Mouse (Mus musculus) forebrain, embryonic 14.5 days (tissue): ENCODE measurements around the gene Gna13. TPM values are rescaled to one million over a fixed set of nuclear protein-coding genes. Genes with fewer than 3 reads are reported as not detected.

Source experiments
- ATAC-seq: fragments of 200-750 bp; cut with Nextera tagmentation; 2 replicates; pipeline ENCODE4 v1.8.0; 2017; ENCODE audit warnings: mild to moderate bottlenecking, moderate library complexity
- DNase-seq: peaks from one replicate; pipeline ENCODE4 v3.0.0-alpha.2; 2015; ENCODE audit warnings: low spot score
- H3K27ac ChIP-seq: fragments of 300-500 bp; sonication (generic); 2 replicates; pipeline ENCODE4 v1.5.1; 2014; ENCODE audit warnings: low read depth, mild to moderate bottlenecking, control low read depth, low read length, moderate library complexity
- H3K27me3 ChIP-seq: fragments of 300-500 bp; sonication (generic); replicated peaks from 2 replicates; pipeline ENCODE4 v1.6.1; 2014; ENCODE audit warnings: low read length, control low read depth, mixed read lengths; ENCODE audit not compliant: control insufficient read depth, insufficient read depth
- H3K36me3 ChIP-seq: fragments of 300-500 bp; sonication (generic); 2 replicates; pipeline ENCODE4 v1.6.1; 2014; ENCODE audit warnings: low read length, control low read depth; ENCODE audit not compliant: control insufficient read depth, insufficient read depth
- H3K4me1 ChIP-seq: fragments of 300-500 bp; sonication (generic); 2 replicates; pipeline ENCODE4 v1.6.1; 2014; ENCODE audit warnings: antibody characterized with exemption, low read length, control low read depth; ENCODE audit not compliant: control insufficient read depth, insufficient read depth
- H3K4me2 ChIP-seq: fragments of 300-500 bp; sonication (generic); 2 replicates; pipeline ENCODE4 v1.6.1; 2014; ENCODE audit warnings: mild to moderate bottlenecking, control low read depth, low read length
- H3K4me3 ChIP-seq: fragments of 300-500 bp; sonication (generic); 2 replicates; pipeline ENCODE4 v1.5.1; 2014; ENCODE audit warnings: low read depth, low read length, control low read depth
- H3K9ac ChIP-seq: fragments of 300-500 bp; sonication (generic); 2 replicates; pipeline ENCODE4 v1.6.1; 2014; ENCODE audit warnings: mild to moderate bottlenecking, low read length, control low read depth, moderate library complexity
- H3K9me3 ChIP-seq: fragments of 300-500 bp; sonication (generic); replicated peaks from 2 replicates; pipeline ENCODE4 v1.6.1; 2016; ENCODE audit warnings: low read length, control low read depth, mixed read lengths; ENCODE audit not compliant: control insufficient read depth
- WGBS: fragments of 180-500 bp; shearing (Covaris S2); extraction: QIAGEN DNeasy Blood & Tissue Kit; methylation state at CpG from one replicate; pipeline ENCODE4 v1.1.7; 2014; 5-methylcytosine and 5-hydroxymethylcytosine counted together
- polyA plus RNA-seq: library from polyadenylated mRNA; unstranded; fragments of >200 nt; fragmentation: Nextera tagmentation; extraction: Ambion mirVana; gene quantifications from 2 replicates; pipeline ENCODE4 v1.2.1, GENCODE M21; 2014

Gene Gna13
- polyA plus RNA-seq, 1 experiment from 2014 or later: 13.7 TPM

DNA sequence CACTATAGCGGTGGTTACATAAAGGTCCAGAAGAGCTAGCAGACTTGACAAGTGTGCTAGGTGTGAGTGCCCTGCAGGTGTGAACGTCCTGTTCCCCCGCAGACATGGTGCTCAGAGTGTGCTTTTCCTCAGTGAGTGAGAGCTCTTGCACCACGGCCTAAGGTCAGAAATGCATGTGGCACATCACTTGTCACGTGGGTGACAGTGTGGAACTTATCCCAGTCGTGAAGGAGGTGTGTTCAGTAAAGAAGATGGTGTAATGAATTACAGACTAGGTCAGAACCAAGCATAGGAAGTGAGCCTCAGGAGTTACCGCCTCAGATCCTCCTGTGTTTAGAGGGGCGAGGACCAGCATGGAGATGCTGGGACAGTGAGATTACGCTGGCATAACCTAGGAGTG, 32.7 kb downstream of the Gna13 start:
- ATAC-seq (no peak), DNase-seq (no peak)
- no peaks in the 10 kb centered on the region for H3K27me3 ChIP-seq
- H3K36me3 ChIP-seq: peaks cover 44% of the 10 kb centered on the region
- H3K9ac ChIP-seq: no peak overlapping the region
- no peaks in the 10 kb centered on the region for H3K9me3 ChIP-seq
- H3K27ac ChIP-seq: no peak overlapping the region
- H3K4me1 ChIP-seq: no peaks in the 10 kb centered on the region
- H3K4me3 ChIP-seq: no peak overlapping the region
- 95% methylated on average over 9 of the region's 9 CpGs for WGBS
- no peak overlapping the region for H3K4me2 ChIP-seq

GRCm38 (mm10) chr11:109406431-109406830, 43.8 kb downstream of the Gna13 start:
- H3K4me3 ChIP-seq: no peak overlapping the region
- no peak overlapping the region for H3K9ac ChIP-seq
- no peaks in the 10 kb centered on the region for H3K9me3 ChIP-seq
- WGBS: 89% methylated on average over 5 of the region's 5 CpGs
- H3K27me3 ChIP-seq: no peaks in the 10 kb centered on the region
- no peak overlapping the region for H3K4me2 ChIP-seq
- ATAC-seq (no peak), DNase-seq (no peak)
- H3K36me3 ChIP-seq: no peaks in the 10 kb centered on the region
- H3K4me1 ChIP-seq: no peaks in the 10 kb centered on the region
- H3K27ac ChIP-seq: no peak overlapping the region

GRCm38 (mm10) chr11:109410197-109410980, 47.8 kb downstream of the Gna13 start:
- ATAC-seq (no peak), DNase-seq (no peak)
- H3K9ac ChIP-seq: no peak overlapping the region
- no peak overlapping the region for H3K27ac ChIP-seq
- H3K4me2 ChIP-seq: no peak overlapping the region
- no peaks in the 10 kb centered on the region for H3K27me3 ChIP-seq
- 91% methylated on average over 15 of the region's 15 CpGs for WGBS
- H3K4me3 ChIP-seq: no peak overlapping the region
- no peaks in the 10 kb centered on the region for H3K9me3 ChIP-seq
- no peaks in the 10 kb centered on the region for H3K4me1 ChIP-seq
- H3K36me3 ChIP-seq: no peaks in the 10 kb centered on the region

DNA sequence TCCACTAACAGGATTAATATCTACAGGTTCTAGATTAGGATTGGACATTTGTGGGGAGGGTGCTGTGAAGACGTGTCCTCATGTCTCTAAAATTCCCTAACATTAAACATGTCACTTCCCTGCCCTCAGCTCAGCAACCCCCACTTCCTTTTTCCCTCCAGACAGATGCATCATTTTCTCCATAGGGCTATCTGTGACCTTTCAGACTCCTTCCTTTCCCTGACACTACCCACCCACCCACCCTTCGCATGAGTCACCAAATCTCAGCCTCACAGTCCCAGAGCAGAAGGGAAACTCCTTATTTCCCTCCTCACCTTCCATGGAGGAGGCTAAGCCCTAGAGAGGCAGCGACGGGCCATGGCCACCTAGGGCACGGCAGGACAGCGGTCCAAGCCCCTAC, 51.0 kb downstream of the Gna13 start, which contains the start of gene 9930022D16Rik:
TSS of gene 9930022D16Rik (plus strand) at position 301 of the 400 bp plus-strand sequence.
- no peak for DNase-seq
- no peak within 1 kb of the TSS for H3K9ac ChIP-seq
- no peak for ATAC-seq
- no peak within 1 kb of the TSS for H3K4me3 ChIP-seq
- H3K4me1 ChIP-seq: no peaks in the 10 kb centered on the region
- no peak within 1 kb of the TSS for H3K27ac ChIP-seq
- 88% methylated on average over 5 of the region's 6 CpGs for WGBS
- no peak within 1 kb of the TSS for H3K4me2 ChIP-seq
- H3K27me3 ChIP-seq: no peaks in the 10 kb centered on the region
- H3K36me3 ChIP-seq: no peaks in the 10 kb centered on the region
- H3K9me3 ChIP-seq: no peaks in the 10 kb centered on the region

DNA sequence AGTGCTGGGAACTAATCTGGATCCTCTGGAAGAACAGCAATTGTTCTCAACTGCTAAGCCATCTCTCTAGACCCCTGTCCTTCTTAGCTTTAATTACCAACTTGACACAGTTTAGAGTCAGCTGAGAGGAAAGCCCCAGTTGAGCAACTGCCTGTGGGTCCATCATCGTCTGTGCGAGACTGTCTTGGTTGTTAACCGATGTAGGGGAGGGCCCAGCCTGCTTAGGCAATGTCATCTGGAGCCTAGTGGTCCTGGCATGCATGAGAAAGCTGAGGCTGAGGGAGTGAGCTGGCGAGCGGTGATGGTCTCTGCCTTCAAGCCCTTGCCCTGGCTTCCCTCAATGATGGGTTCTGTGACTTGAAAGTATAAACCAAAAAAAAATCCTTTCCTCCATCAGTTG, 52.2 kb downstream of the Gna13 start:
- H3K4me1 ChIP-seq: no peaks in the 10 kb centered on the region
- DNase-seq: no peak
- no peak overlapping the region for H3K4me3 ChIP-seq
- no peak overlapping the region for H3K27ac ChIP-seq
- no peaks in the 10 kb centered on the region for H3K36me3 ChIP-seq
- H3K9ac ChIP-seq: no peak overlapping the region
- H3K9me3 ChIP-seq: no peaks in the 10 kb centered on the region
- no peak for ATAC-seq
- no peaks in the 10 kb centered on the region for H3K27me3 ChIP-seq
- no peak overlapping the region for H3K4me2 ChIP-seq
- WGBS: 88% methylated on average over 5 of the region's 5 CpGs

DNA sequence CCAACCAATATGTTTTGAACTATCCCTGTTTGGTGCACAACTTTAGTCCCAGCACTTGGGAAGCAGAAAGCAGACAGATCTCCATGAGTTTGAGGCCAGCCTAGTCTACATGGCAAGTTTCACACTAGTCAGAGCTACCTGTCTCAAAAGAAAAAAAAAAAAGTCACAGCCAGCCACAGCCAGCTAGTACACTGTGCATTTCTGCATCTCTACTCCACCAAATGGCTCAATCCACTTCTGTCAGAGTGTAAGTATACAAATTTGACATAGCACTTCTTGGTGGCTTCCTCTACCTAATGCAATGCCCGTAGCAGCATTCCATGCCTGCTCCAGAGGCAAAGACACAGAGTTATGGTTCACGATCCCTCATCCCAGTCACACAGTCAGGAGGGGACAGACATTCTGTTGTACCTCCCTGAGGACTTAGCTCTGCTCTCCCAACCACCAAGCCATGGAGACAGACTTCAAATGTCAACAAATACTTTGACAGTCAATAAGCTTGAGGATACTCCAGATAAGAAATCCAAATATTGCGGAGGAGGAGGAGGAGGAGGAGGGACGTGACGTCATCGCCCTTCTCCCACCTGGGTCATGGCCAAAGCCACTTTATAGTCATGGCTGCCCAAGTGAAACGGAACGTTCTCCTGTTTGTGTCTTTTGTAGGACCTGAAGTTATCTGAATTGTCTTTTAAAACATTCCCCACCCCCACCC, 54.2 kb downstream of the Gna13 start:
- Histone ChIP-seq H3K4me1 (no peaks in the 10 kb centered on the region), H3K4me3 (no peak overlapping the region), H3K27me3 (no peaks in the 10 kb centered on the region), H3K9me3 (no peaks in the 10 kb centered on the region), H3K9ac (no peak overlapping the region), H3K27ac (no peak overlapping the region), H3K4me2 (no peak overlapping the region), H3K36me3 (no peaks in the 10 kb centered on the region)
- no peak for ATAC-seq
- WGBS: 90% methylated on average over 8 of the region's 8 CpGs
- no peak for DNase-seq

DNA sequence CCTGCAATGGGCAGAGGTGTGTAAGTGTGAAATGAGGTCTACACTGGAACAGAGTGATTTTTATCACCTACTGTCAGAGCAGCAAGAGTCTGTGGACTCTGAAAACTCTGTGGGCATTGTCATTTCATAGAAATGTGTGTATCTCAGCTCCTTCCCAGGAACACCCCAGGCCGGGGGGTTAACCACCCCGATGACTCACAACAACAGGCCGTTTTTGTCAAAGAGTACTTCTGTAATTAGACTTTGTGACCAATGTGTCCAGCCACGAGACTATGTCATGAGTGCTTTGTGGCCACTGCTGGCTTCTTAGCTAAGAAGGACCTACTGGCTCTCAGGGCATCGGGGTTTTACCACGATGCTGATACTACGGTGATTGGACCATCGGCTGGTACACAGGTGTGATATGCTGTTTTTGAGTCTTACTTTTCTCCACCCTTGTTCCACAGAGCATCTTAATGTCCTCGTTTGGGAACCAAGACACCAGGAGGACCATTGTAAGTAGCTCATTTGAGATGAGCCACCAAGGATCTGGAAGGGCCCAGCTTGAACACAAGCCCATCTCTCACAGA, 54.9 kb downstream of the Gna13 start:
- ATAC-seq: no peak
- H3K4me3 ChIP-seq: no peak overlapping the region
- no peak for DNase-seq
- H3K9ac ChIP-seq: no peak overlapping the region
- H3K27ac ChIP-seq: no peak overlapping the region
- H3K4me2 ChIP-seq: no peak overlapping the region
- no peaks in the 10 kb centered on the region for H3K27me3 ChIP-seq
- WGBS: 90% methylated on average over 9 of the region's 9 CpGs
- no peaks in the 10 kb centered on the region for H3K4me1 ChIP-seq
- H3K9me3 ChIP-seq: no peaks in the 10 kb centered on the region
- H3K36me3 ChIP-seq: no peaks in the 10 kb centered on the region

DNA sequence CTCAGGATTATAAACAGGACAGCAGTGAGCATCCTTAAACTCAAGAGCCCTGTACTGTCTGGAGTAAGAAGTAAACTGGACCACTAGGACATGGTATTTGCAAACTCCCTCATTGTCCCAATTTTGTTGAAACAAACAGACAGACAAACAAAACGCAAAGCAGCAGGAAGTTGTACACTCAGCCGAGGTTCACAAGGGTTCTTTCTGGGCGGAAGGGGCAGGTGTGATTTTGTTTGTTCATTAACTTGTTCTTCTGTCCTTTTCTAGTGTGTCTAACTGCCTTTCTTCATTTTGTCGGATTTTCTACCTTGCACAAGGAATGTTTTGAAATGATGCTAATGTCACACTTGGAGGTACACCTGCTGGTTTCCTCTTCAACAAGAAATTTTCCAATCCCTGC, 56.8 kb downstream of the Gna13 start:
- Histone ChIP-seq H3K4me3 (no peak overlapping the region), H3K9me3 (no peaks in the 10 kb centered on the region), H3K4me2 (no peak overlapping the region), H3K9ac (no peak overlapping the region), H3K36me3 (no peaks in the 10 kb centered on the region), H3K27ac (no peak overlapping the region), H3K27me3 (no peaks in the 10 kb centered on the region), H3K4me1 (no peaks in the 10 kb centered on the region)
- DNase-seq (no peak), ATAC-seq (no peak)
- WGBS: 42% methylated on average over 4 of the region's 4 CpGs
